Mouse (Mus musculus) liver, embryonic 14.5 days (tissue): Measurements from ENCODE around the gene Rpl9-ps6.

Experiments
- CTCF ChIP-seq: IDR thresholded peaks from 2 replicates; pipeline ENCODE4 v1.5.1; 2016; ENCODE audit warnings: antibody characterized with exemption, low read depth, control low read depth
- EP300 ChIP-seq: IDR thresholded peaks from 2 replicates; pipeline ENCODE4 v1.6.1; 2016; ENCODE audit warnings: antibody characterized with exemption, low read depth

DNA sequence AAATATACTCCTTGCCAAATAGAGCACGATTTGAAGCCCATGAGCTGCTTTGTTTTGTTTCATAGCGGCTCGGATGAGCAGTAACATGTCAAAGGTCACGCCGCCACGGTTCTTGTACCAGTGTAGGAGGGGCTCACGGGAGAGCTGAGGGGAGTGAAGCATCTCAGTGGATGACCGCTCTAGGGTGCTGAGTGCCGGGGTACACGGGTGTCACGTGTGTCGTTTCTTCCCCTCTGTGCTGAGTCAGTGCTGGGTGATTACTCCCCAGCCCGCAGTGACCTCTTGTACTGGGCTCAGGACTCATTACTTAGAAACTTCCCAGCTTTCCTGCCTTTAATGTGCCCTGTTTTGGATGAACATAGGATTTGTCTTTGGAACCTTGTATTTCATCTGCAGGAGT, 28.2 kb upstream of the Rpl9-ps6 start:
- TF ChIP-seq CTCF (no peak), EP300 (no peak)
